Mouse (Mus musculus): ENCODE results near the gene Tdg. TPM values are rescaled to one million over a fixed set of nuclear protein-coding genes. Genes with fewer than 3 reads are reported as not detected.
"Not testable (repeated sequence)": the region's sequence is repeated elsewhere in the genome, so short reads cannot be mapped to it uniquely, and the experiment has no call there.

The Tdg gene
- polyA plus RNA-seq (2016; fragmentation: Nextera tagmentation; extraction: Ambion mirVana): 247 and 255 TPM in 2 replicates

DNA sequence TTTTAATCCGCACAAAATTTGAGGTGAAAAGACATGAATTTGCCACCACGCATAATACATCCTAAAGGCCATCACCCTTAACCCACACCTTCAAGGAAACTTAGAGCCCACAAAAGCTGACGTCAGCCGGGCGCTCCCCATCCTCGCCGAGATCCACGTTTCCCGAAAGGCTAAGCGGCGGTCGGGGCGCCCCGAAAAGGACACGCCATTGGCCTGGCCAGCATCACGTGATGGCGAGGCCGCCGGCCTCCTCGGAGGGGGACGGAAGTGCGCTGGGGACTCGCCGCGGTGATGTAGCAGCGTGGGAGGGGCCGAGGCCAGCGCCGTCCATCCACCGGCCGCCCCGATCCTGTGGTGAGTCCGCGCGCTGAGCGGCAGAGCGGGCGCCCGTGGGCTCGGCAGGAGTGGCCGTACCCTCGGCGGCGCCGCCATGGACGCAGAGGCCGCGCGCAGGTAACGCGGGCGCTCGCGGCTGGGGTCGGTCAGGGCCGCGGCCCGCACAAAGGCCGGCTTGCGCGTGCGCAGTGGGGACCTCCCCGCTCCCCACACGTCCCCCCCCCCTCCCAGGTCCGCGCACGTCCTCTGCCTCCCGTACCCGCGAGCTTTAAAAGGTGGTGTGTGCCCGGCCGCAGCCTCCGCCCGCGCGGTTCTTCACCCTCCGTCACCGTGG lies at the start of gene Tdg:
Gene Tdg (plus strand): TSS at position 243 of the 670 bp plus-strand sequence.
- H3K9me3 ChIP-seq (replicated peaks); H3K27me3 ChIP-seq: not testable (repeated sequence)
- H3K36me3 ChIP-seq: peaks cover 26% of the 10 kb centered on the region
- H3K27ac ChIP-seq: peak within 1 kb of the TSS; percentile 93
- peak within 1 kb of the TSS; percentile 87 for H3K9ac ChIP-seq
- peaks cover 17% of the 10 kb centered on the region for H3K4me1 ChIP-seq
- peak; percentile 97 for ATAC-seq (ENCODE audit: low FRiP score)
- under 1% methylated on average over 61 of the region's 78 CpGs for WGBS
- peak within 1 kb of the TSS; percentile 78 for H3K4me3 ChIP-seq
- H3K4me2 ChIP-seq (replicated peaks): peak within 1 kb of the TSS; percentile 86

DNA sequence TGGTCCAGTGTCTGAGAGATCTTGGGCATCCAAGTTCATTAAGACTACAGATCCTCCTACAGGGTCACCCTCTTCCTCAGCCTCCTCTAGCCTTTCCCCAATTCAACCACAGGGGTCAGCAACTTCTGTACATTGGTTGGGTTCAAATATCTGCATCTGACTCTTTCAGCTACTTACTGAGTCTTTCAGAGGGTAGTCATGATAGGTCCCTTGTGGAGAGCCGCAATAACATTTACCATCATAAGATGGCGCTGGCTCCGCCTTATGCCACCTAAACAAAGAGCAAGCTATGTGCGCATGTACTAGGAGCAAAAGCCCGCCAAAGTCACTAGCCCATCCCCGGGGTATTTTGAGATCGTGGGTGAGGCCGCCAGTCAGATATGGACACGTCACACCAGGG lies 40.0 kb upstream of the Tdg start:
- not testable (repeated sequence) for H3K9me3 ChIP-seq (replicated peaks); ATAC-seq (ENCODE audit: low FRiP score)
- 76% methylated on average over 9 of the region's 9 CpGs for WGBS

DNA sequence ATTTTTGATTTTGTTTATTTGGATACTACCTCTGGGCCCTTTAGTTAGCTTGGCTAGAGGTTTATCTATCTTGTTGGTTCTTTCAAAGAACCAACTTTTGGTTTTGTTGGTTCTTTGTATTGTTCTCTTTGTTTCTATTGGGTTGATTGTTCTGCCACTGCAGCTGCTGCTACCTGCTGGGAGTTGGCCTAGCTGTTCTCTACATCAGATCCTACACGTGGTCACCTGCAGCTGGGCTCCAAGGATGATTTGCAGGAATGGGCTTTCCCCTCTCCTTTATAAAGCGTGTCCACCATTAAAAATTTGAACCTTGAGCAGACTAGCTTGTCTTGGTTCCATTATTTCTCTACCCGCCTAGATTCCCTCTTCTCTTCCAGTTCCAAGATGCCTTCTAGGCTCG lies 35.2 kb upstream of the Tdg start:
- not testable (repeated sequence) for H3K4me1 ChIP-seq; H3K9me3 ChIP-seq (replicated peaks); H3K27me3 ChIP-seq; H3K4me3 ChIP-seq; H3K9ac ChIP-seq; ATAC-seq (ENCODE audit: low FRiP score); H3K36me3 ChIP-seq; H3K27ac ChIP-seq; H3K4me2 ChIP-seq (replicated peaks)
- 66% methylated on average over 4 of the region's 4 CpGs for WGBS

More for the DNA sequence above, 40.0 kb upstream of the Tdg start:
- not testable (repeated sequence) for H3K4me2 ChIP-seq (replicated peaks); H3K9ac ChIP-seq; H3K4me3 ChIP-seq; H3K4me1 ChIP-seq; H3K27me3 ChIP-seq; H3K36me3 ChIP-seq; H3K27ac ChIP-seq

DNA sequence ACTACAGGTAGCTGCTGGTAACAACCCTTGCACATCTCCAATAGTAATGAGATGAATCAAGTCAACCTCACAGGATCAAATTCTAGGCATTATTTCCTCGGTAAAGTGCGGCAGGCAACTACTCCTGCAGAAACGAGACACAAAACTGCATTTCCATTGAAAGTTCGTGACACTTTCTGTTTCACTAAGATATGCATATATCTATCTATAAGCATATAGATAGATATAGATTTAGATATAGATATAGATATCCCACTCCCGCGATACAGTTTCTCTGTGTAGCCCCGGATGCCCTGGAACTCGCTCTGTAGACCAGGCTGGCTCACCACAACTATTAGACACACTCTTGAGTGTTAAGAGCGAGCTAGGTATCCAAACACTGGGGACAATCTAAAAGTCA lies 7.4 kb upstream of the Tdg start:
- H3K36me3 ChIP-seq: 0 out of 2 replicates have a peak, but pooled peaks cover 6% of the 10 kb centered on the region
- H3K4me3 ChIP-seq: peak overlapping the region; percentile 60
- no peak overlapping the region for H3K27ac ChIP-seq
- 29% methylated on average over 9 of the region's 9 CpGs for WGBS
- peaks cover 8% of the 10 kb centered on the region for H3K4me1 ChIP-seq
- H3K9me3 ChIP-seq (replicated peaks): no peaks in the 10 kb centered on the region
- H3K27me3 ChIP-seq: no peaks in the 10 kb centered on the region
- H3K9ac ChIP-seq: peak overlapping the region; percentile 72
- ATAC-seq (ENCODE audit: low FRiP score): no peak; the same call in 1 of the 2 replicates
- peak overlapping the region; percentile 61 for H3K4me2 ChIP-seq (replicated peaks)

DNA sequence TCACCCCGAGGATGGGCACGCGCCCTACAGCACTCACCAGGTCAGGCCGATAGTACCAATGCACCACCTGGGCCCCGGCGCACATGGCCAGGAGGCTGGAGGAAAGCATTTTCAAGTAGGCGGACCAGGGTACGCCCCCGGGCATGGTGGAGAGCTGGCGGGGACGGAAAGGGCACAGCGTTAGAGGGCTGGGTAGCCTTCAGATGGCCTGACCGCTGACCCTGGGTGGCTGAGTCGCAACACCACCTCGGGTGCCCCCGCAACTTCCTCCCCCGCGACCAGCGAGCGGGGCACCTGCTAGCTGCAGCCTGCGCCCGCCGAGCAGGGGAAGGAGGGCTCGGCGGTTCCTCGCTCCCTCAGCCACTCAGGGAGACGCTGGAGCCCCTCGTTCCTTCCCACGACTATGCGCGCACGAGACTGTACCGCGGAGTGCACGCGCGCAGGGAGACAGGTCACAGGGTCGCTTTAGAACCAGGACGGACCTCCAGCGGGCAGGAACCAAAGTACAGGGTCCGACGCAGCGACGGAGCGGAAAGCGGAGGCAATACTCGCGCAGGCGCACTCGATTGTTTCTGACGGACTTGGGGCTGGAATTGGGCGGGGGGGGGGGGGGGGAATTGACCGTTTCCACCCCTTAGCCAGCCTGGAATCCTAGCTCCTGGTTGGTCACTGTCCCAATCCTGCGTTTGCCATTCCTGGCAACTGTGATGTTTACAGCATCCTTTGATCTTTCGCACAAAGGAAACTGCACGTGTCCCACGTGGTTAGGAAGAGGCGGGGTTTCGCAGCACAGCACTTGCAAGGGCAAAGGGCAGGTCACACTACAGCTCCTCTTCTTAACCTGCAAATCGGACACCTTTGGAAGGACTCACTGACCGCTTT lies 6.7 kb upstream of the Tdg start, which contains the start of gene 1190007I07Rik:
Gene 1190007I07Rik (minus strand): TSS at position 558 of the 882 bp plus-strand sequence.
- Histone ChIP-seq H3K4me3 (peak within 1 kb of the TSS; percentile 60), H3K4me2 (replicated peaks) (peak within 1 kb of the TSS; percentile 61), H3K9me3 (replicated peaks) (no peaks in the 10 kb centered on the region), H3K27ac (peak within 1 kb of the TSS; percentile 85), H3K4me1 (peaks cover 8% of the 10 kb centered on the region), H3K27me3 (no peaks in the 10 kb centered on the region), H3K9ac (peak within 1 kb of the TSS; percentile 72), H3K36me3 (0 out of 2 replicates have a peak, but pooled peaks cover 4% of the 10 kb centered on the region)
- 0% methylated on average over 55 of the region's 61 CpGs for WGBS
- peak; percentile 90 for ATAC-seq (ENCODE audit: low FRiP score)

DNA sequence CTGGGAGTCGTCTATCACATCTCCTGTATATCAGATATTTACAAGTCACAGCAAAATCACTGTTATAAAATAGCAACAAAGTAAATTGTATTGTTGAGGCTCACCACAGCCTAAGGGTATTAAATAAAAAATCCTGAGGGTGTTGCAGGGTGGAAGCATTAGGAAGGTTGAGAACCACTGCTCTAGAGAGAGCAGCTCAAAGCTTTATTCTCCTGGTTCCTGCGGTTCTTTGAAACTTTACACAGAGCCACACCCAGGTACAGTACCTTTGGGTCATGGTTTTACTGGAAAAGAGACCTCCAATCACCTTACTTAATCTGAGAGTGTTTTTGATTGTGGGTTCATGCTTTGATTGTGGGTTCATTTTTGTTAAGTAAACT lies 6.1 kb upstream of the Tdg start:
- not testable (repeated sequence) for H3K27me3 ChIP-seq; H3K36me3 ChIP-seq; H3K9me3 ChIP-seq (replicated peaks); H3K4me1 ChIP-seq
- 4% methylated on average over 2 of the region's 2 CpGs for WGBS
- H3K27ac ChIP-seq: peak overlapping the region; percentile 85
- peak overlapping the region; percentile 61 for H3K4me2 ChIP-seq (replicated peaks)
- peak; percentile 9 for ATAC-seq (ENCODE audit: low FRiP score)
- peak overlapping the region; percentile 60 for H3K4me3 ChIP-seq
- H3K9ac ChIP-seq: peak overlapping the region; percentile 72; the same call in 1 of the 2 replicates

DNA sequence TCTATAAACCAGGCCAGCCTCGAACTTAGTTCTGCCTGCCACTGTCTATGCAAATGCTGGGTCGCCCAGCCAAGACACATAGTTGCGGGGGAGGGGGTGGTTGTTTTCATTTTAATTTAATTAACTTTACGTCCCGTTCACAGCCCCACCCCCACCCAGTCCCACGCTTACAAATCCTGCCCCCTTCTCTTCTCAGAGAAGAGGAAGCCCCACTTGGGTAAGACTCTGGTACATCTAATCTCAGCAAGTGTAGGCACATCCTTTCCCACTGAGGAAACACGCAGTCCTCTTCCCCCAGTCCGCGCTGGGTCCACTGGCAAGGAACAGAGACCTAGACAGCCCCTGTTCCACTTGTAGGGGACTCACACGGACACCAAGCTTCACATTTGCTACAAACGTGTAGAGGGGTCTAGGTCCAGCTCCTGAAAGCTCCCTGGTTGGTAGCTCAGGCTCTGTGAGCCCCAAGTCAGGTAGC lies 480 bp upstream of the Tdg start:
- WGBS: 4% methylated on average over 11 of the region's 11 CpGs
- peak overlapping the region; percentile 78 for H3K4me3 ChIP-seq
- peak; percentile 71 for ATAC-seq (ENCODE audit: low FRiP score)
- peak overlapping the region; percentile 59 for H3K9ac ChIP-seq
- H3K27ac ChIP-seq: peak overlapping the region; percentile 93
- no peaks in the 10 kb centered on the region for H3K9me3 ChIP-seq (replicated peaks)
- H3K27me3 ChIP-seq: no peaks in the 10 kb centered on the region
- peaks cover 17% of the 10 kb centered on the region for H3K4me1 ChIP-seq
- H3K4me2 ChIP-seq (replicated peaks): peak overlapping the region; percentile 67
- H3K36me3 ChIP-seq: peaks cover 21% of the 10 kb centered on the region

DNA sequence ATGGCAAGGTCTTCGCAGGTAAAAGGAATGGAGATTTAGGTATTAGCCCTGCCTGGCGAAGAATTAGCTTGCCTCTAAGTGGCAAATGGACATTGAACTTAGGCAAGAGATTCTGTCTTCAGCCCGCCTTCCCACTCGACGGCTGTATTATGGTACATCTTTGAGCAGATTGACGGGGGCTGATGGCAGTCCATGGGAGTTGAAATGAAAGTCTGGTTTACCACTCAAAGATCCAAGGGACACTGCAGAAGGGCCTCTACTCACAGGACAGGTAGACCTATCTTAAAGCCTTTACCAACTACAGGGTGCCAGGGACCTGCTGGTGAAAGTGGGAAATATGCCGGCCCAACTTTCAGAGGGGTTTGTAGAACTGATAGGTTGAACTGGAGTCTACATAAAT lies 869 bp downstream of the Tdg start:
- Histone ChIP-seq H3K4me1 (peaks cover 17% of the 10 kb centered on the region), H3K36me3 (peaks cover 30% of the 10 kb centered on the region), H3K27me3 (no peaks in the 10 kb centered on the region), H3K9ac (peak overlapping the region; percentile 87), H3K4me3 (peak overlapping the region; percentile 78), H3K4me2 (replicated peaks) (peak overlapping the region; percentile 86), H3K9me3 (replicated peaks) (no peaks in the 10 kb centered on the region), H3K27ac (0 out of 2 replicates have a peak overlapping the region, but pooled peaks have one; percentile 93)
- ATAC-seq (ENCODE audit: low FRiP score): no peak
- WGBS: 23% methylated on average over 7 of the region's 7 CpGs

DNA sequence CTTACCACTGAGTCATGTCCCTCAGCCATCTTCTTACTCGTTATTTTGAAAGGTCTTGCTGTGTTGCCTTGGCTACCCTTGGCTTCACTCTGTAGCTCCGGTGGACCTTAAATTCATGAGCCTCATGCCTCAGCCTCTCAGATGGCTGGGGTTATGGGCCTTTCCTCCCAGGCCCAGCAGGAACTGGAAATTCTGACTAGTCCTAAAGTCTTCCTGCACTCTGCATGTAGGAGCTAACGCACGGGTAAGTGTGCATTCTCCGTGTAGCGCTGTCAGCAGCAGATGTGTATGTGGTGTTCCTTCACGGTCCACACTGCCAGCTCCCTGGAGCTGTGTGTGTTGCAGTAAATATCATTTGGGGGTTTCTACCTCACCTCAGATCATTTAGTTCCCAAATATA lies 1.5 kb downstream of the Tdg start:
- no peaks in the 10 kb centered on the region for H3K27me3 ChIP-seq
- peak overlapping the region; percentile 78 for H3K4me3 ChIP-seq
- H3K4me1 ChIP-seq: peaks cover 17% of the 10 kb centered on the region
- ATAC-seq (ENCODE audit: low FRiP score): no peak
- H3K9me3 ChIP-seq (replicated peaks): no peaks in the 10 kb centered on the region
- H3K4me2 ChIP-seq (replicated peaks): peak overlapping the region; percentile 86
- H3K9ac ChIP-seq: no peak overlapping the region
- WGBS: 85% methylated on average over 7 of the region's 7 CpGs
- H3K36me3 ChIP-seq: peaks cover 33% of the 10 kb centered on the region
- H3K27ac ChIP-seq: no peak overlapping the region

DNA sequence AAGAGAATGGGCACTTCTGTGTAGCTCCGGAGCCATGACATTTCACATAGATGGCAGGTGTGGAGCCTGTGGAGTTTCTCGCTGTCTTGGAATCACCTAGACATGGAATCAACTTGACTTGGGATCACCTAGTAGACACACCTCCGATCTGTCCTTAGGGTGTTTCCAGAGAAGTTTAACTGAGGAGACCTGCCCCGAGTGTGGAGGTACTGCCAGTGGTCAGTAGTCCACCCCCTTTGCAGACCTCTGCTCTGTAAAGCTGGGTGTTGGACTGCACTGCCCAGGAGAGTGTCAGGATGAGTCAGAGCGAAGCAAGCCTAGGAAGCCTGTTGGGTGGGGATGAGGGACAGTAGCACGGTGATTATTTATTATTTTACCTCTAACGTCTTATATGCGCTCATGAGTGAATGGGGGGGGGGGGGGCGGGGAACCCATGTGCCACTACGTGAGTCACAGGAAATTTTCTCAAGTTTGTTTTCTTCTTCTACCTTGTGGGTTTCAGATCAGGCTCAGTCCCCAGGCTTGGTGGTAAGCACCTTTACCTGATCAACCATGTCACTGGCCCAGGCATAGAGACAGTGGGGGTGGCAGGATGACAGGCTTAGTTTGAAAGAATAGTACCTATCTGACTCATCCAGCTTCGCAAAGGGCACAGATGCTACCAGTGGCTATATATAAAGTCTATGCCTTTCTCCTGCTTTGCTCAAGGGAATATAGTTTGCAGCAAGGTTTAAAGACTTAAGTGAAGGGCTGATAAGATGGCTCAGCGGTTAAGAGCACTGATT lies 3.1 kb downstream of the Tdg start:
- H3K9ac ChIP-seq: no peak overlapping the region
- no peak overlapping the region for H3K4me2 ChIP-seq (replicated peaks)
- 98% methylated on average over 12 of the region's 12 CpGs for WGBS
- no peak overlapping the region for H3K4me3 ChIP-seq
- H3K4me1 ChIP-seq: peaks cover 17% of the 10 kb centered on the region
- no peak overlapping the region for H3K27ac ChIP-seq
- H3K9me3 ChIP-seq (replicated peaks): no peaks in the 10 kb centered on the region
- no peak for ATAC-seq (ENCODE audit: low FRiP score)
- peaks cover 47% of the 10 kb centered on the region for H3K36me3 ChIP-seq
- H3K27me3 ChIP-seq: no peaks in the 10 kb centered on the region

DNA sequence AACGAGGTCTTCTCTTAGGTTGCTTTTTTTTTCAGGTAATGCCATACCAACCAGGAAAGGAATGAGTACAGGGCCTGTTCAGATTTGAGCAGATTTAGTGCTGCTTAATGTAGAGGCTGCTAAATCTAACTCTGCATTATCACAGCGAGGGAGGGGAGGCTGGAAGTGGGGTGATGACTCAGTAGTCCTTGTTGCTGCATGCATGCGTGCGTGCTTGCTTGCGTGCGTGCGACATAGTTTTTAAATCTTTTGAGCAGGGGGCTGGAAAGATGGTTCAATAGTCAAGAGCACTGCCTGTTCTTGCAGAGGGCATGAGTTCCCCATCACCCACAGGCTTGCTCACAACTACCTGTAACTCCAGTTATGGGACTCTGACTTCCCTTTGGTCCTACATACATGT lies 4.7 kb downstream of the Tdg start:
- no peak overlapping the region for H3K27ac ChIP-seq
- no peak overlapping the region for H3K4me2 ChIP-seq (replicated peaks)
- peaks cover 60% of the 10 kb centered on the region for H3K36me3 ChIP-seq
- H3K9ac ChIP-seq: no peak overlapping the region
- H3K4me3 ChIP-seq: no peak overlapping the region
- H3K9me3 ChIP-seq (replicated peaks): no peaks in the 10 kb centered on the region
- H3K4me1 ChIP-seq: peaks cover 14% of the 10 kb centered on the region
- H3K27me3 ChIP-seq: no peaks in the 10 kb centered on the region
- no peak for ATAC-seq (ENCODE audit: low FRiP score)
- WGBS: 98% methylated on average over 7 of the region's 7 CpGs

DNA sequence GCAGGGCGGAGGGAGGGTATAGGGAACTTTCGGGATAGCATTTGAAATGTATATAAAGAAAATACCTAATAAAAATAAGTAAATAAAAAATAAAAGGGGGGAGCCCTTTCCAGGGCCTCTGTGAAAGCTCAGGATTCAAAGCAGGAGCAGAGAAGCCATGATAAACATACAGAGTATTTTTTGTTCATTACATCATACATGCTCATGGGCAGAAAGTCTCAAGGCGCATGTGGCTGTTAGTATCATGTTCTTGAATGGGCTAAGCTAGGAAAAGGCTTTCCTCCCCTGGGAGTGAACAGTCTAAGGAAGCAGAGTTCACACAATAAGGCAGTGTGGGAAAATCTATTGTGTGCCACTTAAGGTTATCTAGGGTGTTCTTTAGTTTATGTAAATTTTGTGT lies 6.7 kb downstream of the Tdg start:
- Histone ChIP-seq H3K27me3 (no peaks in the 10 kb centered on the region), H3K4me1 (peaks cover 4% of the 10 kb centered on the region), H3K4me3 (no peak overlapping the region), H3K9me3 (replicated peaks) (no peaks in the 10 kb centered on the region), H3K27ac (no peak overlapping the region), H3K9ac (no peak overlapping the region), H3K4me2 (replicated peaks) (no peak overlapping the region), H3K36me3 (peaks cover 78% of the 10 kb centered on the region)
- WGBS: over 99% methylated on average over 3 of the region's 3 CpGs
- no peak for ATAC-seq (ENCODE audit: low FRiP score)
